Mouse (Mus musculus): ENCODE measurements around the gene Grm4. TPM values are rescaled to one million over a fixed set of nuclear protein-coding genes. Genes with fewer than 3 reads are reported as not detected.

The Grm4 gene
- polyA plus RNA-seq, 1 experiment: 310 TPM

DNA sequence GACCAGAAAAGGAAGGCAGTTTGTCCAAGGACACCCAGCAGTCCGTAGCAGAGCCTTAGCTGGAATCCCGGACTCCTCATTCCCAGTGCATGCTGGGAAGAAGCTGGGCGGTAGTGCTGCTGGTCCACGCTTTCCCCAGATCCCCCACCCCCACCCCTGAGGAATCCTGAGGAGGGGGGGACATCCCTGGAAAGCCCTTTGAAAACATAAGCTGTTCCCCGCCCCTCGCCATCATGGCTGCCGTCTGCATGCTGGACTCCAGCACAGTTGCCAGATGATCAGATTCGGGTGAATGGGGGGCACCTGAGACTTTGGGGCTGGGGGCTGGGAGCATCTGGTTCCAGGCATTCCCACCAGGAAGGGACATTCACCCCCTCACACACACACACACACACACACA, 99.4 kb downstream of the Grm4 start:
- no peaks in the 10 kb centered on the region for H3K27me3 ChIP-seq (ENCODE audit: control insufficient read depth, insufficient read depth, low read length)
- H3K4me1 ChIP-seq (ENCODE audit: control insufficient read depth, insufficient read depth, low read length): peaks cover 52% of the 10 kb centered on the region
- TF ChIP-seq POLR2A (IDR thresholded peaks at IDR 0.05; ENCODE audit: borderline replicate concordance, insufficient read depth, low read length) (no peak), CTCF (IDR thresholded peaks at IDR 0.05; ENCODE audit: borderline replicate concordance, insufficient read depth, low read depth, low read length) (no peak)
- 9% methylated on average over 8 of the region's 8 CpGs for WGBS
- DNase-seq: peak; percentile 42 to 49
- no peak overlapping the region for H3K4me3 ChIP-seq (replicated peaks; ENCODE audit: insufficient read depth, low read depth, low read length)
- H3K27ac ChIP-seq (ENCODE audit: insufficient read depth, low read length): no peak overlapping the region

DNA sequence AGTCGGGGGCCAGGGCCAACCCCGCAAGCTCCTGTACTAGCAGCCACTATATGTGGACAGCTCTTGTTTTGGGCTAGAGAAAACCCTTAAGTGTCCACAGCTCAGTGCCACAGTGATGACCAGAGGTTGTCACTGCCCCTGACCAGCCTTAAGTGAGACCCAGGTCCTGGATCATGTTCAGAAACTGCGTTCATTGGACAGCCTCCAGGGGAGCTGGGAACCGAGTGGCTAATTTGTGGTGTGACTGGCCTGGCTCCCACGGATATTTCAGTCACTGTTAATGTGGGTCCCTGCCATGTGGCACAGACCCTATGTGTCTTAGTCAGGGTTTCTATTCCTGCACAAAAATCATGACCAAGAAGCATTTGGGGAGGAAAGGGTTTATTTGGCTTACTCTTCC, 112.2 kb downstream of the Grm4 start:
- peaks cover 16% of the 10 kb centered on the region for H3K4me1 ChIP-seq (ENCODE audit: control insufficient read depth, insufficient read depth, low read length)
- DNase-seq: no peak
- no peaks in the 10 kb centered on the region for H3K27me3 ChIP-seq (ENCODE audit: control insufficient read depth, insufficient read depth, low read length)
- 44% methylated on average over 5 of the region's 5 CpGs for WGBS
- H3K4me3 ChIP-seq (replicated peaks; ENCODE audit: insufficient read depth, low read depth, low read length): no peak overlapping the region
- TF ChIP-seq CTCF (IDR thresholded peaks at IDR 0.05; ENCODE audit: borderline replicate concordance, insufficient read depth, low read depth, low read length): no peak
- TF ChIP-seq POLR2A (IDR thresholded peaks at IDR 0.05; ENCODE audit: borderline replicate concordance, insufficient read depth, low read length): no peak
- no peak overlapping the region for H3K27ac ChIP-seq (ENCODE audit: insufficient read depth, low read length)

DNA sequence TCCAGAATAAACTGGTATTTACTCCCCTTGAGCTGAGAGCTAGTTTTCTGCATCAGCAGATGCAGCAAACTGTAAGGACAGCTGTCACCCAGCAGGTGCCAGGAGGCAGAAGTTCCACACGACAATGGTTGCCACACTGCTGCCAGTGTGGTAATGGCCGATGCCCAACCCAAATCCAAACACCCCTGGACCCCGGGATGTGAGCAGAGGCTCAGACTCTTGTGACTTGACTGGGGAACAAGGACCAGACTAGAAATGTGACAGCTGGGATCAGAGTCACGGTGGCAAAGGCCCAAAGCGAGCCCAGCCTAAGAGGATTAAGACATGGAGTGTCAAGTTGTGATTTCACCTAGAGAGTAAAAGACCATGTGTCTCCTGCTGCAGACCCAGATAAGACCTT, 112.7 kb downstream of the Grm4 start:
- peak; percentile 40 to 43 for DNase-seq
- Histone ChIP-seq H3K4me1 (ENCODE audit: control insufficient read depth, insufficient read depth, low read length) (peaks cover 16% of the 10 kb centered on the region), H3K4me3 (replicated peaks; ENCODE audit: insufficient read depth, low read depth, low read length) (no peak overlapping the region), H3K27me3 (ENCODE audit: control insufficient read depth, insufficient read depth, low read length) (no peaks in the 10 kb centered on the region), H3K27ac (ENCODE audit: insufficient read depth, low read length) (no peak overlapping the region)
- WGBS: 20% methylated on average over 5 of the region's 5 CpGs
- TF ChIP-seq POLR2A (IDR thresholded peaks at IDR 0.05; ENCODE audit: borderline replicate concordance, insufficient read depth, low read length): no peak
- no peak for TF ChIP-seq CTCF (IDR thresholded peaks at IDR 0.05; ENCODE audit: borderline replicate concordance, insufficient read depth, low read depth, low read length)

DNA sequence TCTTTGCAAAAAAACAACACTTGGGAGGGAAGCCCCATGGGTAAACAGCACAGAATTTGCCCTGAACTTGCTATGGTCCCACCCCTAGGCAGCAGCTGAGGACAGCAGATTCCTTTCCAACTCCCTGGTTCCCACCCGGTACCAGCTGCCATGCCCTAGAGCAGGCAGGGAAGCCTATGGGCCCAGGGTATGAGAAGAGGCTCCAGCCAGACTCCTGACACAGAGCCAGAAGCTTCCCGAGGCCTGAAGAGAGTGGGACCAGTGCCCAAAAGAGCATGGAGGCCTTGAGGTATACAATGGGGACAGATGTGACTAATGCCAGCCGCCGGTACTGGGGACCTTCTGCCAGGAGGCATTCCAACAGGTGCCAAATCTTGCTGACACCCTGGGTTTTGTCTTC, 114.2 kb downstream of the Grm4 start:
- no peak for DNase-seq

DNA sequence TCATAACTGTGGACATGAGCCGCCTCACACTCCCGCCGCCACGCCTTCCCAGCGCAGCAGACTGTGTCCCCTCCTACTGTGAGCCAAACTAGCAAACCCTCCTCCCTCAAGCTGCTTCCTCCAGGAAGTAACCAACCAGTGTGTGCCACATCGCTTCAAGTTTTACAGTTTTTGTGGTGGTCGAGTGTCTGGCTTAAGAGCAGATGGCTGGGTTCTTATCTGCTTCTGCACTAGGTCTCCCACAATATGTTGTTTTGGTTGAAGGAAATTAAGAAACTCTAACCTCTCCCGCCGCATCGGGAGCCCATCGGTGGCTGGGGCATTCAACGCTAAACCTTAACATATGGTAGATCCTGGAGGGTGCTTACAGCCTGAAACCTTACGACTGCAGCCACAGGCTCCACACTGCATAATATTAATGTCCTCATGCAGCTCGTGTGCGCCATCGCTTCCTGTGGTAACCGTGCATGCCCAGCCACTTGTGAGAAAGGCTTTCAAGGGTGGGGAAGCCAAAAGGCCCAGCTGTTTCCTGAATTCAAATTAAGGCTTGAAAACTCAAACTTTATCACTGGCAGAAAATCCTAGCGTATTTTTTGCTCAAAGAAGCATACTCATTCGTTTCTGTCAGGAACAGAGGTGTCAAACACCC, 115.7 kb downstream of the Grm4 start:
- no peak overlapping the region for H3K4me3 ChIP-seq (replicated peaks; ENCODE audit: insufficient read depth, low read depth, low read length)
- WGBS: 81% methylated on average over 19 of the region's 19 CpGs
- TF ChIP-seq POLR2A (IDR thresholded peaks at IDR 0.05; ENCODE audit: borderline replicate concordance, insufficient read depth, low read length) (no peak), CTCF (IDR thresholded peaks at IDR 0.05; ENCODE audit: borderline replicate concordance, insufficient read depth, low read depth, low read length) (no peak)
- no peaks in the 10 kb centered on the region for H3K27me3 ChIP-seq (ENCODE audit: control insufficient read depth, insufficient read depth, low read length)
- no peak overlapping the region for H3K27ac ChIP-seq (ENCODE audit: insufficient read depth, low read length)
- peaks cover 16% of the 10 kb centered on the region for H3K4me1 ChIP-seq (ENCODE audit: control insufficient read depth, insufficient read depth, low read length)
- no peak for DNase-seq

More for the DNA sequence above, 114.2 kb downstream of the Grm4 start:
- H3K4me1 ChIP-seq (ENCODE audit: control insufficient read depth, insufficient read depth, low read length): peaks cover 16% of the 10 kb centered on the region
- TF ChIP-seq POLR2A (IDR thresholded peaks at IDR 0.05; ENCODE audit: borderline replicate concordance, insufficient read depth, low read length) (no peak), CTCF (IDR thresholded peaks at IDR 0.05; ENCODE audit: borderline replicate concordance, insufficient read depth, low read depth, low read length) (no peak)
- H3K27ac ChIP-seq (ENCODE audit: insufficient read depth, low read length): no peak overlapping the region
- no peaks in the 10 kb centered on the region for H3K27me3 ChIP-seq (ENCODE audit: control insufficient read depth, insufficient read depth, low read length)
- H3K4me3 ChIP-seq (replicated peaks; ENCODE audit: insufficient read depth, low read depth, low read length): no peak overlapping the region
- WGBS: 14% methylated on average over 4 of the region's 4 CpGs

DNA sequence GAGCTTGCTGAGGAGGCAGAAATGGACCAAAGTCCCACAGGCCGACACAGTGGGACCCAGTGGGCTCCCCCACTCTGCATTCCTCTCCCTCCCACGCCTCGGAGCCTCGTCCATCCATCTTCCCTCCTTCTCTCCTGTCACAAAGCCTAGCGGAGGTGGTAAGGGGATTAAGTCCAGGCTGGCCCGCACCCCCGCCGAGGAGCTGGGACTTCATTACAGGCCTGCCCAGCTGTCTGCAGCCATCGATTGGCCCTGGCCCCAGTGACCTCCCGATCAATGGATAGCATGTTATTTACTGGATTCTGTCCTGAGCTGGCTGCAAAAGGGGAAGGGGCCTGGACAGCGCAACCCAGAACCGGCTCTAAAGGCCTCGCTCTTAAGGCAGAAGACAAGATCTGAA, 120.0 kb downstream of the Grm4 start:
- Histone ChIP-seq H3K27me3 (ENCODE audit: control insufficient read depth, insufficient read depth, low read length) (no peaks in the 10 kb centered on the region), H3K4me3 (replicated peaks; ENCODE audit: insufficient read depth, low read depth, low read length) (no peak overlapping the region), H3K27ac (ENCODE audit: insufficient read depth, low read length) (no peak overlapping the region), H3K4me1 (ENCODE audit: control insufficient read depth, insufficient read depth, low read length) (no peaks in the 10 kb centered on the region)
- 65% methylated on average over 13 of the region's 13 CpGs for WGBS
- TF ChIP-seq CTCF (IDR thresholded peaks at IDR 0.05; ENCODE audit: borderline replicate concordance, insufficient read depth, low read depth, low read length): no peak
- TF ChIP-seq POLR2A (IDR thresholded peaks at IDR 0.05; ENCODE audit: borderline replicate concordance, insufficient read depth, low read length): no peak
- DNase-seq: no peak

DNA sequence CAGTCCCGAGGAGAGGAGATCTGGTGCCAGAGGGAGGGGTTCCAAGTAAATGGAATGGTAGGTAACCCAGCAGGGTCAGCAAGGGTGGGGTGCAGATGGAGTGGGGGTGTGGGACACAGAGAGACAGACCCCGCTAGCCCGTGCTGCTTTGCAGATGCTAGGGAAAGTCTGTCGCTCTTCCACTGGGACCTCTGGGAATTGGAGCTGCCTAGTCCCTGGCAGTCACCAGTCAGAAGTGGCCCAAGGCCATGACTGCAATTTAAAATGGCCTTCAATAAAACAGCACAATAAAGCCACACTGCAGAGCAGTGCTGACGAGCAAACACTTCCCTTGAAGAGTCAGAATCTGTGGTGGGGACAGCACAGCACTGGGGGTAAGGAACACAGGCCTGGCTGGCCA, 127.3 kb downstream of the Grm4 start:
- no peak overlapping the region for H3K27ac ChIP-seq (ENCODE audit: insufficient read depth, low read length)
- no peak overlapping the region for H3K4me3 ChIP-seq (replicated peaks; ENCODE audit: insufficient read depth, low read depth, low read length)
- no peaks in the 10 kb centered on the region for H3K4me1 ChIP-seq (ENCODE audit: control insufficient read depth, insufficient read depth, low read length)
- DNase-seq: no peak
- no peaks in the 10 kb centered on the region for H3K27me3 ChIP-seq (ENCODE audit: control insufficient read depth, insufficient read depth, low read length)
- TF ChIP-seq POLR2A (IDR thresholded peaks at IDR 0.05; ENCODE audit: borderline replicate concordance, insufficient read depth, low read length) (no peak), CTCF (IDR thresholded peaks at IDR 0.05; ENCODE audit: borderline replicate concordance, insufficient read depth, low read depth, low read length) (no peak)
- WGBS: 72% methylated on average over 5 of the region's 5 CpGs

DNA sequence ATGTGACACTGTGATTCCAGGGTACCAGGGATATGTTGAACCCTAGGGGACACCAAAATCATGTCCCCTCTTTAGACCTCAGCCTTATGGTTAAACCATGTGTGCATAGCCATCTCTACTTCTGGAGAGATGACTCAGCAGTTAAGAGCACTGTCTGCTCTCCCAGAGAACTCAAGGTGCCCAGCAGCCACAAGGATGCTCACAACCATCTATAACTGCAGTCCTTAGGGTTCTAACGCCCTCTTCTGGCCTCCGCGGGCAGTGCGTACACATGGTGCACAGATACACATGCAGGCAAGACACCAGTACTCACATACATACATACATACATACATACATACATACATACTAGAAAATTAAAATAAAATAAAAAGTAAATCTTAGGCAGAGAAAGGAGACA, 127.8 kb downstream of the Grm4 start:
- TF ChIP-seq POLR2A (IDR thresholded peaks at IDR 0.05; ENCODE audit: borderline replicate concordance, insufficient read depth, low read length): no peak
- TF ChIP-seq CTCF (IDR thresholded peaks at IDR 0.05; ENCODE audit: borderline replicate concordance, insufficient read depth, low read depth, low read length): peak; percentile 9; the same call in 1 of the 2 replicates
- no peak overlapping the region for H3K27ac ChIP-seq (ENCODE audit: insufficient read depth, low read length)

More for the DNA sequence above, 127.8 kb downstream of the Grm4 start:
- 86% methylated on average over 4 of the region's 4 CpGs for WGBS
- Histone ChIP-seq H3K27me3 (ENCODE audit: control insufficient read depth, insufficient read depth, low read length) (no peaks in the 10 kb centered on the region), H3K4me1 (ENCODE audit: control insufficient read depth, insufficient read depth, low read length) (no peaks in the 10 kb centered on the region), H3K4me3 (replicated peaks; ENCODE audit: insufficient read depth, low read depth, low read length) (no peak overlapping the region)
- no peak for DNase-seq
